In the genomic region with DNA sequence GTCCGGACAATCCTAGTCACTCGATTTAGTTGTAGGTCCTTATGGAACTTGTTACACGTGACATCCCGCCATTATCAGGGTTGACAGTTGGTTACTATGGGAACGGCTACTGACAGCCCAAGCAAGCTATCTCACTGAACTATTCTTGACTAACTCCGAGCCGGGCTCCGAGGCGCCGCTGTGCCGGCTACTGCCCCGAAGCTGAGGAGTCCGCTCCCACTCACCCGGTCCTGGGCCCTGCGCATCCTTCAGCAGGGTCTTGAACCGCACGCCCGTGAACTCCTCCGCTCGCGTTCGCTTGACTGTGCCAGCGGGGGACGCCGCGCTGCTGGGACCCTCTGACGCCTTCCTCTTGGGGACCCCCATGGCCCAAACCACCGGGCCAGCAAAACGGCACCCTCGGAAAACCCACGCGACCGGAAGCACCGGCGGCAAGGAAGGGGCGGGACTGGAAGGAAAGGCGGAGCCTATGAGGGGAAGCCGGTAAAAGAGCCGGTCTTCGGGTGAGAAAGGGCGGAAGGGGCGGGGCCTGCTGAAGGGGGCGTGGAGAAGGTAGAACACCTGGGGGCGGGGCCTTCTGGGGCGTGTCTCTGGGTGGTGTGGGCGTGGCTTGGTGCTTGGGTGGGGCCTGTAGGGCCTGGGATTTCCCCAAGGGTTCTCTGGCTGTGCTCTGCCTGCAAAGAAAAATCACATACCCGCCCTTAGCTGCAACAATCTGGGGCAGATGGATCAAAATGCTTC, we compare ENCODE assay signal across 8 mouse cellular contexts. TPM values are rescaled to one million over a fixed set of nuclear protein-coding genes. Genes with fewer than 3 reads are reported as not detected.
DNase-seq lines count a peak whose midpoint lies in the region; ATAC-seq lines count a peak whose summit lies in the region.

Gene Urb1, minus strand, starts transcription at position 439 of the 741 bp plus-strand sequence.

- ATAC-seq in frontal cortex, adult (ENCODE audit: low TSS enrichment), result peak; percentile 93
- peak; percentile 97 for ATAC-seq in hindbrain, embryonic 11.5 days (ENCODE audit: low FRiP score)

- WGBS in hindbrain, embryonic 11.5 days, result under 1% methylated on average over 44 of the region's 47 CpGs

- H3K27ac ChIP-seq in hindbrain, embryonic 11.5 days (ENCODE audit: low read depth, low read length), result peak within 1 kb of the TSS; percentile 47; the same call in 1 of the 2 replicates

- no peaks in the 10 kb centered on the region for H3K27me3 ChIP-seq in hindbrain, embryonic 11.5 days (ENCODE audit: control insufficient read depth, insufficient read depth, low read length)

- peak within 1 kb of the TSS; percentile 77 for H3K4me3 ChIP-seq in hindbrain, embryonic 11.5 days (ENCODE audit: low read depth, low read length)

- H3K4me2 ChIP-seq in hindbrain, embryonic 11.5 days (replicated peaks; ENCODE audit: low read depth, low read length), result peak within 1 kb of the TSS; percentile 74

- H3K4me1 ChIP-seq in hindbrain, embryonic 11.5 days (replicated peaks; ENCODE audit: control insufficient read depth, insufficient read depth, low read length), result no peaks in the 10 kb centered on the region

- DNase-seq in MN1 (ENCODE audit: low spot score), result peak; percentile 96
- DNase-seq in cerebellum, adult 9-10 months, result peak; percentile 99
- peak; percentile 100 for DNase-seq in hindbrain, embryonic 11.5 days (ENCODE audit: low spot score)
- peak; percentile 97 to 99 for DNase-seq in layer of hippocampus, postnatal 10 days (ENCODE audit: low spot score in 2 of 2)
- DNase-seq in lung, postnatal 10 days, result peak; percentile 99
- peak; percentile 99 for DNase-seq in ovary, postnatal 36 days (ENCODE audit: low spot score)
- peak; percentile 99 for DNase-seq in thymus, postnatal 25 days

- no peaks in the 10 kb centered on the region for H3K36me3 ChIP-seq in hindbrain, embryonic 11.5 days (ENCODE audit: control insufficient read depth, insufficient read depth, low read length)

- H3K9me3 ChIP-seq in hindbrain, embryonic 11.5 days (ENCODE audit: control insufficient read depth, low read length), result no peaks in the 10 kb centered on the region

- H3K9ac ChIP-seq in hindbrain, embryonic 11.5 days (ENCODE audit: low read depth, low read length), result peak within 1 kb of the TSS; percentile 58

RNA-seq across cellular contexts. Expression of gene Urb1, which starts in this region (rescaled TPM):
- polyA plus RNA-seq in hindbrain, embryonic 11.5 days (2014; fragmentation: Nextera tagmentation; extraction: Ambion mirVana), result 13.2 and 14.4 TPM in 2 replicates
- 10 to 100 TPM; 17.2 to 18.7 TPM for total RNA-seq in layer of hippocampus, postnatal 10 days (2021)

Comparison
In these comparisons a context has a peak if more than half of its experiments do, and no peak if none do; other contexts are left out.
1. Peak in every context shown above with its lines: DNase-seq, ATAC-seq, H3K4me3 ChIP-seq and H3K27ac ChIP-seq.